Mouse (Mus musculus) limb, embryonic 14.5 days (tissue): Measurements from ENCODE around the gene Atf3. TPM values are rescaled to one million over a fixed set of nuclear protein-coding genes. Genes with fewer than 3 reads are reported as not detected.

Experiments
- ATAC-seq: fragments of 200-750 bp; cut with Nextera tagmentation; 2 replicates; pipeline ENCODE4 v1.8.0; 2017; ENCODE audit warnings: low read depth, moderate number of reproducible peaks, moderate TSS enrichment; ENCODE audit not compliant: low FRiP score
- DNase-seq: peaks from one replicate; pipeline ENCODE4 v3.0.0-alpha.2; 2015; ENCODE audit warnings: low spot score
- H3K27ac ChIP-seq: fragments of 300-500 bp; sonication (generic); replicated peaks from 2 replicates; pipeline ENCODE4 v1.5.1; 2014; ENCODE audit warnings: low read depth, mild to moderate bottlenecking, low read length, moderate library complexity, mixed read lengths
- H3K27me3 ChIP-seq: fragments of 300-500 bp; sonication (generic); 2 replicates; pipeline ENCODE4 v1.6.1; 2014; ENCODE audit warnings: low read length, mixed read lengths; ENCODE audit not compliant: control insufficient read depth, insufficient read depth
- H3K36me3 ChIP-seq: fragments of 300-500 bp; sonication (generic); 2 replicates; pipeline ENCODE4 v1.6.1; 2014; ENCODE audit warnings: mild to moderate bottlenecking, low read length, moderate library complexity, mixed read lengths; ENCODE audit not compliant: control insufficient read depth, insufficient read depth
- H3K4me1 ChIP-seq: fragments of 300-500 bp; sonication (generic); 2 replicates; pipeline ENCODE4 v1.6.1; 2014; ENCODE audit warnings: antibody characterized with exemption, low read length, mixed read lengths; ENCODE audit not compliant: control insufficient read depth, insufficient read depth
- H3K4me2 ChIP-seq: fragments of 300-500 bp; sonication (generic); replicated peaks from 2 replicates; pipeline ENCODE4 v1.6.1; 2014; ENCODE audit warnings: low read depth, mild to moderate bottlenecking, low read length, moderate library complexity; ENCODE audit not compliant: severe bottlenecking
- H3K4me3 ChIP-seq: fragments of 300-500 bp; sonication (generic); replicated peaks from 2 replicates; pipeline ENCODE4 v1.5.1; 2014; ENCODE audit warnings: low read length
- H3K9ac ChIP-seq: fragments of 300-500 bp; sonication (generic); 2 replicates; pipeline ENCODE4 v1.6.1; 2014; ENCODE audit warnings: mild to moderate bottlenecking, low read depth, low read length, moderate library complexity; ENCODE audit not compliant: severe bottlenecking
- H3K9me3 ChIP-seq: fragments of 300-500 bp; sonication (generic); 2 replicates; pipeline ENCODE4 v1.6.1; 2016; ENCODE audit warnings: low read length; ENCODE audit not compliant: control insufficient read depth
- POLR2A ChIP-seq: fragments of 200-500 bp; IDR thresholded peaks from 2 replicates; pipeline ENCODE4 v1.8.0; 2012; ENCODE audit warnings: inconsistent platforms, mild to moderate bottlenecking, moderate library complexity, borderline replicate concordance; ENCODE audit not compliant: insufficient read depth, insufficient read length; ENCODE audit errors: extremely low read depth
- WGBS: fragments of 180-500 bp; shearing (Covaris S2); extraction: QIAGEN DNeasy Blood & Tissue Kit; methylation state at CpG from one replicate; pipeline ENCODE4 v1.1.7; 2014; 5-methylcytosine and 5-hydroxymethylcytosine counted together
- polyA plus RNA-seq, 2 experiments: library from polyadenylated mRNA; depleted of rRNA in 1 of 2; stranded (reverse) in 1 of 2; unstranded in 1 of 2; fragments of >200 nt; fragmentation: Nextera tagmentation in 1 of 2; extraction: Ambion mirVana in 1 of 2; gene quantifications; 2 replicates each; pipeline versions ENCODE4 v1.2.1 to v1.2.3; 2012 to 2014

The Atf3 gene
- polyA plus RNA-seq, 2 experiments, result 5.0 to 5.9 TPM

GRCm38 (mm10) chr1:191242065-191242698 is 24.3 kb upstream of the Atf3 start:
- Histone ChIP-seq H3K4me1 (peaks cover 11% of the 10 kb centered on the region), H3K36me3 (no peaks in the 10 kb centered on the region), H3K27ac (no peak overlapping the region), H3K9me3 (no peaks in the 10 kb centered on the region), H3K27me3 (no peaks in the 10 kb centered on the region), H3K9ac (no peak overlapping the region), H3K4me2 (no peak overlapping the region), H3K4me3 (no peak overlapping the region)
- ATAC-seq (peak; percentile 85), DNase-seq (peak; percentile 47)
- TF ChIP-seq POLR2A, result no peak
- 51% methylated on average over 12 of the region's 12 CpGs for WGBS

- TF ChIP-seq POLR2A, result no peak
- no peak overlapping the region for H3K27ac ChIP-seq
- DNase-seq (no peak), ATAC-seq (no peak)
- H3K9ac ChIP-seq, result no peak overlapping the region
- H3K4me2 ChIP-seq, result no peak overlapping the region
- peaks cover 11% of the 10 kb centered on the region for H3K4me1 ChIP-seq
- H3K4me3 ChIP-seq, result no peak overlapping the region
- H3K27me3 ChIP-seq, result no peaks in the 10 kb centered on the region
- no peaks in the 10 kb centered on the region for H3K36me3 ChIP-seq
- H3K9me3 ChIP-seq, result no peaks in the 10 kb centered on the region
- 84% methylated on average over 1 of the region's 1 CpGs for whole genome bisulfite sequencing
Observed at GRCm38 (mm10) chr1:191241574-191241973, 23.7 kb upstream of the Atf3 start.

DNA sequence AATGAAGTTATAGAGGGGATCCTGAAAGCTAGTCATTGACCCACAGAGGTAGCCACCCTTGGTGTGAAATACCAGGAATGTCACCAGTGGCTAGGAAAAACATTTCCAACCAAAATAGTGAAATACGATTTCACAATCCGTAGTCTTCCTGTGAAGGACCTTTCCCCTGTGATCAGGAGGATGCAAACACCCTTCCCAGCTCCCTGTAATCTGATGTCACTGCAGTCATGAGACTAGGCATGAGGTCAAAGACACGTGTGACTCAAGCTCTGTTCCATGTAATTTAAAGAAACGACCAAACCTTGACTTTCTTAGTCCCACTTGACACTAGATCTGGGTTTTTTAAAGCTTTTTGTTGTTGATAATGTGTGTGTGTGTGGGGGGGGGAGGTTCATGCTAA is 21.8 kb upstream of the Atf3 start:
- no peak for DNase-seq
- ATAC-seq, result no peak
- no peak overlapping the region for H3K27ac ChIP-seq

GRCm38 (mm10) chr1:191235788-191236542 is 18.1 kb upstream of the Atf3 start:
- no peaks in the 10 kb centered on the region for H3K9me3 ChIP-seq
- ATAC-seq, result no peak
- no peaks in the 10 kb centered on the region for H3K4me1 ChIP-seq
- H3K27me3 ChIP-seq, result no peaks in the 10 kb centered on the region
- WGBS, result 85% methylated on average over 6 of the region's 6 CpGs
- no peaks in the 10 kb centered on the region for H3K36me3 ChIP-seq
- H3K9ac ChIP-seq, result no peak overlapping the region
- TF ChIP-seq POLR2A, result no peak
- H3K27ac ChIP-seq, result no peak overlapping the region
- no peak overlapping the region for H3K4me3 ChIP-seq
- no peak for DNase-seq
- no peak overlapping the region for H3K4me2 ChIP-seq

More for the DNA sequence above, 21.8 kb upstream of the Atf3 start:
- Histone ChIP-seq H3K9me3 (no peaks in the 10 kb centered on the region), H3K27me3 (no peaks in the 10 kb centered on the region), H3K36me3 (no peaks in the 10 kb centered on the region), H3K9ac (no peak overlapping the region), H3K4me3 (no peak overlapping the region), H3K4me2 (no peak overlapping the region), H3K4me1 (peaks cover 11% of the 10 kb centered on the region)
- WGBS, result 82% methylated on average over 4 of the region's 4 CpGs
- no peak for TF ChIP-seq POLR2A

DNA sequence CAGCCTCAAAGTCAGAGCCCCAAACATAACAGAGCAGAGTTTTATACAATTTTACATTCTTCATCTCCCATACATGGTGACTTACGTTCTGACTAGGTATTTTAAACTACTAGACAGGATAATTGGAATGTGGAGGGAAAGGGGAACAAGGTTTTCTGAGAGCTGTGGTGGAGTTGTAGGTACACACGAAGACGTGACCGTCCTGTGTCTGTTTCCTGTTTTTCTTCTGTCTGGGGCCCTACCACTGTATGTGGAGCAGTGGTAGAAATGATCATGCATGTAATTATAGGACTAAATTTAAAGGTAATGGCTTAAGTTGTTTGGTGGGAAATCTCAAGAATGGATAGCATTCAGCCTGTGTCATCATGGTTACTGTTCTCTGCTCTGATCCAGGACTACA is 17.0 kb upstream of the Atf3 start:
- no peaks in the 10 kb centered on the region for H3K27me3 ChIP-seq
- ATAC-seq, result no peak
- no peaks in the 10 kb centered on the region for H3K9me3 ChIP-seq
- WGBS, result 80% methylated on average over 4 of the region's 4 CpGs
- H3K36me3 ChIP-seq, result no peaks in the 10 kb centered on the region
- DNase-seq, result no peak
- H3K9ac ChIP-seq, result no peak overlapping the region
- no peak overlapping the region for H3K4me3 ChIP-seq
- H3K4me2 ChIP-seq, result no peak overlapping the region
- no peak overlapping the region for H3K27ac ChIP-seq
- no peak for TF ChIP-seq POLR2A
- H3K4me1 ChIP-seq, result no peaks in the 10 kb centered on the region
